Mouse (Mus musculus) G1E (cell line): ENCODE measurements around the gene Nyap1. TPM values are rescaled to one million over a fixed set of nuclear protein-coding genes. Genes with fewer than 3 reads are reported as not detected.

Source experiments
- ATAC-seq: 2 replicates; pipeline ENCODE4 v1.8.0; 2016; ENCODE audit warnings: mild to moderate bottlenecking; ENCODE audit not compliant: insufficient number of reproducible peaks, poor library complexity, low FRiP score, severe bottlenecking; ENCODE audit errors: extremely low read depth
- DNase-seq: peaks from one replicate; pipeline ENCODE4 v3.0.0; 2012; ENCODE audit warnings: low spot score
- H3K27me3 ChIP-seq: 2 replicates; pipeline ENCODE4 v1.6.1; 2012; ENCODE audit warnings: mild to moderate bottlenecking, low read length, inconsistent platforms; ENCODE audit not compliant: insufficient read depth
- H3K36me3 ChIP-seq: replicated peaks from 2 replicates; pipeline ENCODE3; 2012; ENCODE audit warnings: mild to moderate bottlenecking, inconsistent platforms
- H3K4me1 ChIP-seq: 2 replicates; pipeline ENCODE4 v1.6.1; 2012; ENCODE audit warnings: low read depth, low read length, inconsistent platforms, mixed read lengths; ENCODE audit not compliant: insufficient read depth
- H3K4me3 ChIP-seq: 2 replicates; pipeline ENCODE4 v1.5.1; 2012; ENCODE audit warnings: low read depth, mild to moderate bottlenecking, inconsistent platforms, low read length, moderate library complexity, mixed read lengths
- H3K9me3 ChIP-seq: replicated peaks from 2 replicates; pipeline ENCODE4 v1.6.1; 2012; ENCODE audit warnings: inconsistent platforms
- CTCF ChIP-seq: IDR thresholded peaks from 2 replicates; pipeline ENCODE4 v1.5.1; 2012; ENCODE audit warnings: low read depth, low read length, inconsistent platforms, mixed read lengths
- GATA1 ChIP-seq: IDR thresholded peaks from 2 replicates; pipeline ENCODE4 v1.6.1; 2012; ENCODE audit warnings: borderline replicate concordance, low read length, inconsistent platforms, mixed read lengths
- GATA2 ChIP-seq: IDR thresholded peaks from 2 replicates; pipeline ENCODE4 v1.6.1; 2012; ENCODE audit warnings: low read depth, low read length, inconsistent platforms, borderline replicate concordance
- POLR2AphosphoS5 ChIP-seq: IDR thresholded peaks from 2 replicates; pipeline ENCODE4 v1.6.1; 2012; ENCODE audit warnings: low read depth, low read length, inconsistent platforms; ENCODE audit not compliant: insufficient replicate concordance
- TAL1 ChIP-seq: conservative IDR thresholded peaks from 2 replicates; pipeline ENCODE4 v1.6.1; 2012; ENCODE audit warnings: low read depth, low read length, inconsistent platforms, mixed read lengths
- polyA plus RNA-seq: library from polyadenylated mRNA; stranded (reverse); fragments of >175 nt; gene quantifications from 2 replicates; pipeline ENCODE4 v1.2.3, GENCODE M21; 2012
- total RNA-seq, 2 experiments: library from RNA; stranded (forward) in 1 of 2; stranded (reverse) in 1 of 2; fragments of 200-1000 nt in 1 of 2; fragments of >200 nt in 1 of 2; fragmentation: Nextera tagmentation in 1 of 2; gene quantifications; 2 replicates each; pipeline ENCODE4 v1.2.3; 2014 to 2017

Gene Nyap1
- total and polyA plus RNA-seq, 3 experiments = 0.38 to 2.8 (median 0.90) TPM

- H3K9me3 ChIP-seq = no peaks in the 10 kb centered on the region
- peak overlapping the region; percentile 90 for H3K4me3 ChIP-seq
- H3K4me1 ChIP-seq = peaks cover 85% of the 10 kb centered on the region
- DNase-seq (no peak), ATAC-seq (no peak)
- TF ChIP-seq CTCF = no peak
- no peak for TF ChIP-seq TAL1
- TF ChIP-seq GATA2 = no peak
- TF ChIP-seq GATA1 = no peak
- TF ChIP-seq POLR2AphosphoS5 = no peak
- no peaks in the 10 kb centered on the region for H3K27me3 ChIP-seq
- peaks cover 52% of the 10 kb centered on the region for H3K36me3 ChIP-seq
Observed at GRCm38 (mm10) chr5:137779053-137779933, 37.9 kb upstream of the Nyap1 start.

GRCm38 (mm10) chr5:137778635-137779034, 37.2 kb upstream of the Nyap1 start, which contains the start of gene Ppp1r35:
Gene Ppp1r35, plus strand, starts transcription at chr5:137778849.
- Histone ChIP-seq H3K36me3 (peaks cover 45% of the 10 kb centered on the region), H3K9me3 (no peaks in the 10 kb centered on the region), H3K27me3 (no peaks in the 10 kb centered on the region), H3K4me3 (peak within 1 kb of the TSS; percentile 90), H3K4me1 (peaks cover 79% of the 10 kb centered on the region)
- DNase-seq (peak; percentile 96), ATAC-seq (peak; percentile 92)
- TF ChIP-seq TAL1 (no peak), GATA1 (no peak), GATA2 (no peak), POLR2AphosphoS5 (no peak), CTCF (no peak)

- Histone ChIP-seq H3K36me3 (peaks cover 32% of the 10 kb centered on the region), H3K27me3 (no peaks in the 10 kb centered on the region), H3K4me1 (peaks cover 79% of the 10 kb centered on the region), H3K4me3 (no peak overlapping the region), H3K9me3 (no peaks in the 10 kb centered on the region)
- no peak for ATAC-seq
- DNase-seq = no peak
- TF ChIP-seq TAL1 (no peak), POLR2AphosphoS5 (no peak), CTCF (no peak), GATA1 (no peak), GATA2 (no peak)
Observed at GRCm38 (mm10) chr5:137777267-137777845, 35.9 kb upstream of the Nyap1 start.

- peak overlapping the region; percentile 16; the same call in 1 of the 2 replicates for H3K4me3 ChIP-seq
- no peaks in the 10 kb centered on the region for H3K27me3 ChIP-seq
- peaks cover 74% of the 10 kb centered on the region for H3K4me1 ChIP-seq
- ATAC-seq (no peak), DNase-seq (no peak)
- H3K9me3 ChIP-seq = no peaks in the 10 kb centered on the region
- TF ChIP-seq GATA1 = no peak
- peaks cover 23% of the 10 kb centered on the region for H3K36me3 ChIP-seq
Observed at GRCm38 (mm10) chr5:137776408-137776918, 35.1 kb upstream of the Nyap1 start.

- peak overlapping the region; percentile 16; the same call in 1 of the 2 replicates for H3K4me3 ChIP-seq
- H3K9me3 ChIP-seq = no peaks in the 10 kb centered on the region
- peaks cover 16% of the 10 kb centered on the region for H3K36me3 ChIP-seq
- H3K27me3 ChIP-seq = no peaks in the 10 kb centered on the region
- H3K4me1 ChIP-seq = peaks cover 71% of the 10 kb centered on the region
- TF ChIP-seq TAL1 = no peak
- ATAC-seq (no peak), DNase-seq (no peak)
Observed at GRCm38 (mm10) chr5:137775587-137776290, 34.3 kb upstream of the Nyap1 start.

- no peaks in the 10 kb centered on the region for H3K36me3 ChIP-seq
- ATAC-seq = peak; percentile 58
- TF ChIP-seq CTCF = no peak
- peak; percentile 40; the same call in 1 of the 2 replicates for TF ChIP-seq TAL1
- no peak; the same call in 1 of the 2 replicates for TF ChIP-seq GATA2
- TF ChIP-seq POLR2AphosphoS5 = no peak
- no peak for TF ChIP-seq GATA1
- no peak overlapping the region; the same call in 1 of the 2 replicates for H3K4me3 ChIP-seq
- H3K9me3 ChIP-seq = no peaks in the 10 kb centered on the region
- no peak for DNase-seq
- 0 out of 2 replicates have a peak, but pooled peaks cover 2% of the 10 kb centered on the region for H3K27me3 ChIP-seq
- H3K4me1 ChIP-seq = peaks cover 57% of the 10 kb centered on the region
Observed at GRCm38 (mm10) chr5:137772755-137773154, 31.3 kb upstream of the Nyap1 start.
